In the genomic region with DNA sequence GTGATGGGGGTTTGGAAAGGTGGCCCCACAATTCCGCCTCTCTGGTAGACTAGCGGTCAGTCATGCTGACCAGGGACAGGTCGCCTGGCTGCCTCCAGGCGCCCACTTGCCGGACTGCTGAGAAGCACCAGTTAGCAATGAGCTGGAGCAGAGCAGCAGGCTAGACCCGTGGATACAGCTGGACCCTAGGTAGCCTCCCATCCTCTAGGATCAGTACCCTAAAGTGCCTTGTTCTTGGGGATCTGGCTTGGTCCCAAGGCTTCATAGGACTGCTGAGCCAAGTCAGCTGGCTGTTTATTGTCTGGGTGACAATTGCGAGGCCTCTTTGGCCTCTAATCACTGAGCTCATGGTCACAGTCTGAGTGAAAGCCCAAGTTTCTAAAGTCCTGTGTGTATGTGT, we compare ENCODE assay signal across 8 mouse cellular contexts. TPM values are rescaled to one million over a fixed set of nuclear protein-coding genes. Genes with fewer than 3 reads are reported as not detected.
DNase-seq lines count a peak whose midpoint lies in the region; ATAC-seq lines count a peak whose summit lies in the region.

No protein-coding gene starts in this region.

- no peaks in the 10 kb centered on the region for H3K36me3 ChIP-seq in heart, embryonic 16.5 days (ENCODE audit: control insufficient read depth, insufficient read depth)
- no peaks in the 10 kb centered on the region for H3K36me3 ChIP-seq in liver, embryonic 13.5 days
- no peaks in the 10 kb centered on the region for H3K36me3 ChIP-seq in stomach, embryonic 15.5 days

- H3K27me3 ChIP-seq in heart, embryonic 16.5 days (ENCODE audit: control insufficient read depth, insufficient read depth, low read length) = peaks cover 2% of the 10 kb centered on the region; the same call in 1 of the 2 replicates
- H3K27me3 ChIP-seq in liver, embryonic 13.5 days = peaks cover 39% of the 10 kb centered on the region
- H3K27me3 ChIP-seq in stomach, embryonic 15.5 days (replicated peaks) = 0 out of 2 replicates have a peak, but pooled peaks cover 12% of the 10 kb centered on the region

- no peak overlapping the region for H3K27ac ChIP-seq in heart, embryonic 16.5 days (ENCODE audit: low read length)
- no peak overlapping the region for H3K27ac ChIP-seq in liver, embryonic 13.5 days
- no peak overlapping the region for H3K27ac ChIP-seq in stomach, embryonic 15.5 days

- H3K9me3 ChIP-seq in heart, embryonic 16.5 days (replicated peaks; ENCODE audit: control insufficient read depth, low read length) = no peaks in the 10 kb centered on the region
- no peaks in the 10 kb centered on the region for H3K9me3 ChIP-seq in liver, embryonic 13.5 days (replicated peaks)
- H3K9me3 ChIP-seq in stomach, embryonic 15.5 days = no peaks in the 10 kb centered on the region

- WGBS in heart, embryonic 16.5 days = 29% methylated on average over 7 of the region's 7 CpGs
- whole genome bisulfite sequencing in liver, embryonic 13.5 days (ENCODE audit: insufficient replicate concordance) = 18% methylated on average over 7 of the region's 7 CpGs
- 21% methylated on average over 7 of the region's 7 CpGs for WGBS in stomach, embryonic 15.5 days

- ATAC-seq in heart, embryonic 16.5 days (replicated peaks; ENCODE audit: extremely low read depth, insufficient read depth, low FRiP score) = no peak
- ATAC-seq in liver, embryonic 13.5 days (ENCODE audit: low read depth) = no peak
- 0 out of 2 replicates have a peak, but pooled peaks have one; percentile 8 for ATAC-seq in stomach, embryonic 15.5 days (ENCODE audit: insufficient read depth, low FRiP score, low read depth)

- H3K9ac ChIP-seq in heart, embryonic 16.5 days (ENCODE audit: low read length) = peak overlapping the region; percentile 78
- no peak overlapping the region for H3K9ac ChIP-seq in liver, embryonic 13.5 days
- H3K9ac ChIP-seq in stomach, embryonic 15.5 days = peak overlapping the region; percentile 65; the same call in 1 of the 2 replicates

- peak overlapping the region; percentile 60 for H3K4me3 ChIP-seq in heart, embryonic 16.5 days (ENCODE audit: low read length)
- H3K4me3 ChIP-seq in liver, embryonic 13.5 days (replicated peaks) = peak overlapping the region; percentile 59
- peak overlapping the region; percentile 74 for H3K4me3 ChIP-seq in stomach, embryonic 15.5 days (replicated peaks)

- H3K4me2 ChIP-seq in heart, embryonic 16.5 days (ENCODE audit: low read depth, low read length) = peak overlapping the region; percentile 98
- H3K4me2 ChIP-seq in liver, embryonic 13.5 days = peak overlapping the region; percentile 76
- peak overlapping the region; percentile 97 for H3K4me2 ChIP-seq in stomach, embryonic 15.5 days

- peak; percentile 28 to 31 for DNase-seq in cerebellum, postnatal 25 days
- no peak for DNase-seq in cerebellum, adult 8-10 months
- peak; percentile 8 for DNase-seq in adrenal gland, postnatal 25 days
- DNase-seq in liver, embryonic 13.5 days = no peak
- no peak for DNase-seq in Muller cell, postnatal 12 days (ENCODE audit: inconsistent ontology term)
- no peak for DNase-seq in embryo, embryonic 9.5 days (ENCODE audit: extremely low spot score)

- peaks cover 10% of the 10 kb centered on the region for H3K4me1 ChIP-seq in heart, embryonic 16.5 days (ENCODE audit: control insufficient read depth, insufficient read depth, low read length)
- H3K4me1 ChIP-seq in liver, embryonic 13.5 days (replicated peaks) = peaks cover 8% of the 10 kb centered on the region; the same call in 1 of the 2 replicates
- H3K4me1 ChIP-seq in stomach, embryonic 15.5 days = 0 out of 2 replicates have a peak, but pooled peaks cover 10% of the 10 kb centered on the region

RNA-seq across cellular contexts. Expression of a gene that starts 0.8 kb away (rescaled TPM):
- total RNA-seq in adrenal gland, postnatal 25 days (2021) = 36.1 and 36.7 TPM in 2 replicates
- polyA plus RNA-seq in heart, embryonic 16.5 days (2015; fragmentation: Nextera tagmentation; extraction: Ambion mirVana) = 8.5 and 8.6 TPM in 2 replicates
- 1.5 TPM in 2 replicates for polyA plus RNA-seq in liver, embryonic 13.5 days (2015; fragmentation: Nextera tagmentation; extraction: Ambion mirVana)
- 14.9 and 15.5 TPM in 2 replicates for polyA plus RNA-seq in stomach, embryonic 15.5 days (2015; fragmentation: Nextera tagmentation; extraction: Ambion mirVana)

Comparison
In these comparisons a context has a peak if more than half of its experiments do, and no peak if none do; other contexts are left out.
1. DNase-seq: peak in cerebellum, postnatal 25 days (2 of 2) and adrenal gland, postnatal 25 days (single experiment); none in cerebellum, adult 8-10 months (single experiment), liver, embryonic 13.5 days (single experiment), Muller cell, postnatal 12 days (single experiment) and embryo, embryonic 9.5 days (single experiment).
2. Peak in every context shown above with its lines, with median percentiles within 50 percentile points of each other: H3K4me2 ChIP-seq and H3K4me3 ChIP-seq.